Mouse (Mus musculus): Measurements from ENCODE around the gene Kras.

The Kras gene

DNA sequence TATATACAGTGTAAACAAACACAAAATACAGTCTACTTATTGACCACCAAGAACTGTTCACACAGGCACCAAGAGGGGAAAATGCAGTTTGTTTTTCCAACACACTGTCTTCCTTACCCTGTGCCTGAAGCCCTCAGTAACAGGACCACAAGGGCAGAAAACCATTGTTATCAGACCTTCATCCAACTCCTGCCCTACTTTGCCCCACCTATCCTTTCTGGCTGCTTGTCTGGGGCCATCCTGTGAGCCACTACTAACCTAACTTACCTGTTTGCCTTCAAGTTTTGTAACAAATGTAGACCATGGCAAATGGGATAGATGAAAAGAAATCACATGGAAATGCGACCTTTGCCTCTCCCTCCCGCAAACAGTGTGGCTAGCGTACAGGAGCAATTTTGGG, 2.2 kb downstream of the Kras start:
- DNase-seq: no peak

DNA sequence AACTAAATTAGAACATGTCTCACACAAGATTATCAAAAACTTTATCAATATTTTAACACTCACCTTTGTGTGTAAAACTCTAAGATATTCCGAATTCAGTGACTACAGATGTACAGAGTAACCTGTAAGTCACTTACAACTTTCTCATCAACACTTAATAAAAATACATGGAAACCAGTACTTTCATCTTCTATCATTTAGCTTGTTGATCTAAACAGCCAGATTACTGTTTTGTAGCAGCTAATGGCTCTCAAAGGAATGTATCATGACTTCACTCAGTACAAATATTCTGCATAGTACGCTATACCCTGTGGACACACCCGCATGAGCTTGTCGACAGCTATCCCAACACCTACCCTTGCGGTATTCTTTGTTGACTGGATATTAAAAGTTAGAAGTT, 3.2 kb downstream of the Kras start:
- DNase-seq: no peak

DNA sequence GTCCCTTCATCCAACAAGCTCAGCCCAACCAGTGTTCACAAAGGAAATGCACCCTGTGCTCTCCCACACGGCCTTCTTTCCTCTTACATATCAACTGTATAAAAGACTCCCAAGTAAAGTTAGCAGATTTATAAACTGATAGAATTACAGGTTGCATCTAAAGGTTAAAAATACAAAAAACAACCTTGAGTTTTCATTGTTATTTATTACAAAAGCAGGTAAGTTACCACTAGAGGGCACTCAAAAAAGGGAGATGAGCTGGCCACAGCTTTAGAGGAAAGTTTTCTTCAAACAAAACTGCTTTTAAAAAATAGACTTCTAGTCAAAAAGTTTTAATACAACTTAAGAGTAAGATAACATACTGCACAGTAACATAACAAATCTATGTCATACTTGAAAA, 7.5 kb downstream of the Kras start:
- no peak for DNase-seq

DNA sequence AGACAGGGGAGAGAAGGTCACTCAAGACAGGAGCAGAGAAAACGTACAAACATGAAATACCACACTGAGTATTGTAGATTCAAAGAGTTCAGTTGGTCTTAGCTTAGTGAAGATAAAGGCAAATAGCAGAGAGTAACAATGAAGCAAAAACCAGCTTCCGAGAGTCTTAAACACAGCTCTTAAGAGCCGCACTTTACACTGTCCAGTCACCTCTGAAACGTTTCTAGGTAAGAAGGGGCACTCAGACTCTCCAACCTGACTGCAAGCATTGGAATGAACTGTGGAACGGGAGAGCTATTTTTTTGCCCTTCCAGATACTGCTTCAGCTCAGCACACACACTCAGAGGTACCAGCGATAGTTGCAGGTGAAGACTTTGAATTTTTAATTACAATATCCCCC, 9.8 kb downstream of the Kras start:
- DNase-seq: no peak

DNA sequence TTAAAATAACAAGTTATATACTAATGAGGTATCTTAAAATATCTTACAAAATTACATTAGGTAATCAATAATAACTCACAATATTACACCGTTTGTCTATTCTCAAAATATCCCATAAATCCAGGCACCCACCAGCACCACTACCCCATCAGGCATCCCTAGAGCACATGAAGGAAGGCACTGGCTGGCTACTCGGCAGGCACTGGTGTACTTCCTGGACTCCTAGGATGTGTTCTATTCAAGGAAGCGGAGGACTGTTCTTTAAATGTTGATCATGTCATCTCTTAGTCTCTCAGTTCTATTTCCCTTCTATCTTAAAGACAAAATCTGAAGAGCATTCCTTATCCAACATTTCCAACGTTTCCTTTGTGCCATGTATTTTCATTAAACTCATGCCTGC, 12.9 kb downstream of the Kras start:
- no peak for DNase-seq

DNA sequence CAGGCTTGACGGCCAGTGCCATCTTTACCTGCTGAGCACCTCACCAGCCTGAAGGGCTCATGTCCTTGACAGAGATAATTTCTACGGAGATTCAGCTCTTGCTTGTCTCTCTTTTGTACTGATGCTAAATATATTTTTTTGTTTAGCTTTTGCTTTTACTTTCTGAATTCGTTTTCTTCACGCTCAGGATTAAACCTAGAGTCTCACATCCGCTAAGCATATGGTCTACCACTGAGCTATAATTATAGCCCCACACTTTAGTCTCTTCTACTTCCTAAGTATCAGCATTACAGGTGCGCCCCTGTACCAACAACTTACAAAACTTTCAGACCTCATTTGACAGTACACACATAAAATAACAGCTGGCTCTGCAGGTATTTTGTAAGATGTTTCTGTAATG, 14.7 kb downstream of the Kras start:
- DNase-seq: no peak

DNA sequence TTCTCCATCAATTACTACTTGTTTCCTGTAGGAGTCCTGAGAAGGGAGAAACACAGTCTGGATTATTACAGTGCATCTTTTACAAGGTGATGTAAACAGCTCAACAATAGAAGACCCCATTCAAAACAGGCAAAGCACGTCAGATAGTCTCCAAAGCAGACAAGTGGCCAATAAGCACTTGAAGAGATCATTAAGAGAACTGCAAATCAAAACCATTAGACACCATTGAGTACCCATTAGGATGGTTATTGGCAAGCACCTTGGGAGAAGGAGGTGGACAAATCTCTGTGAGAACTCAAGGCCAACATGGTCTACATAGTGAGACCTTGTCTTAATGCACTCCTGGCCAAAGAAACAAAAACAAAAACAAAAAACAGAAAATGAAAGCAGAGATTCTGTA, 15.6 kb downstream of the Kras start:
- DNase-seq: no peak

- no peak for DNase-seq
Measured at GRCm38 (mm10) chr6:145226296-145226695, 23.7 kb downstream of the Kras start.

DNA sequence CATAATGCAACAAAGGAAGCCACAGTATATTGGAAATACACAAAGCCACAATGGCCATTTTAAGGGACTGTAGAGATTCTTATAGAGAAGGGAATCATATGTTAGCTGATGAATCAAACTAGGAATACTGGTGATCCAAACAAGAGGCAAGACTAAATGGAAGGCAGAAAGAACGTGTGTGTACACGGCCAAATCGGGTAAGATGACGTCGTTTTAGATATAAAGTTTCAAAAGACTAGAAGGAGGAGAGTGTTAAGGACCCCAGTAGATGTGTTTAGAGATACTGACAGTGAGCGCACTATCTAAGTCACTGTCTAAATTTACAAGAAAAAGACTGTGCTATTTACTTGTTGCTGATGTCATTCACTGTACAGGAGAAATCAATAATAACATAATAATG, 25.8 kb downstream of the Kras start:
- no peak for DNase-seq

GRCm38 (mm10) chr6:145215826-145216225, 34.2 kb downstream of the Kras start:
- DNase-seq: no peak

- no peak for DNase-seq
Measured at GRCm38 (mm10) chr6:145213916-145214315, 36.1 kb downstream of the Kras start.

- DNase-seq: no peak
Measured at GRCm38 (mm10) chr6:145211376-145212305, 38.4 kb downstream of the Kras start.

DNA sequence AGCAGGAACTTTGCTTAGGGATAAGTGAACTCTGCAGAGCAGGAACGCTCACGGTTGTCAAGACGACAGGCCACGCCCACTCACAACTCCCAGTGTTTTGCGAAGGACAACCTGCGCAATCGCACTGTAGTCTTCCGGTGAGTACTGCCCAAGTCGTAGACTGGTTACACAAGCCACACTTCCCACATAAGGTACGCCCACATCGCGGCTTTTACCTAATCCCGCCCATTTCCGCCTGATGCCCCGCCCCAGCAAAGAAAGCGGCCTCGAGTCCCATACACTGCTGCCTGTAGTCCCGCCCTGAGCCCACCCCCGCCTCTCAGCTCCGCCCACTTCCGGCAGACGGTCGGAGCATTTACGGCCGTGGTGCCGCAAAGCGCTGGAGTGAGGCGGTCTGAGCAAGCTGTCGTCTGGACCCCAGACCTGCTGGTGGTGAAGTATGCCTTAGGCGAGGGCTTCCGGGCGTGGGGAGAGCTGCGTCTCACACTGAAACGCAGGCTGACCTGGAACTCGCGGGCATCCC, 39.2 kb downstream of the Kras start, which contains the start of the genes Casc1 and Etfrf1:
TSS of gene Casc1 (minus strand) at position 190 of the 523 bp plus-strand sequence.
TSS of gene Etfrf1 (plus strand) at position 319 of the 523 bp plus-strand sequence.
- peak; percentile 98 to 99 for DNase-seq

DNA sequence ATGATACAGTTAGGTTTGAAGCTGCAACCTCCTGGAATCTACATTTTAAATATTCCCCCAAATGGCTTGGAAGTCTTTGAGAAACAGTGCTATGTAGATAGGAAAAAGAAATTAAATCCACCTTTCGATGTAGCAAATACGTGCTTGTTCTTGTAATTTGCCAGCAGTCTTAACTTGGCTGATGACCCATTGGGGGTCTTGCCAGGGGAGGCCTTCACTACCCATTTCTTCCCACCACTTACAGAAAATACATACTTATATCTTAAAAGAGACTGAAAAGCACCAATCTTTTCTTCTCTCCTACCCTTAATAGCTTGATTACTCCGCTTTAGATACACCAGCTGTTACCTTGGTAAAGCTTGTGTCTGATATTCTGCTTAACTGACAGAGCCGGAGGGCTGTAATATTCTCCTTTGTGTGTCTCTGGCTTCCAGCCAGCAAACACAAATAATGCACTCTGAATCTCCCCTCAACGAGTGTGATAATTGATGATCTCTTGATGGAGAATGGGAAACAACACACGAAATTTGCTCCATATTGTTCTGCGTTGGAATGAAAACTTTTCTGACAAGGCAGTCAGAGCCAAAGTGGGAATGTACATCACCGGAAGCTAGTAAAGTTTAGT, 39.9 kb downstream of the Kras start:
- DNase-seq: no peak

GRCm38 (mm10) chr6:145205142-145205541, 44.9 kb downstream of the Kras start:
- DNase-seq: no peak

- DNase-seq: no peak
Measured at GRCm38 (mm10) chr6:145204440-145204839, 45.6 kb downstream of the Kras start.

DNA sequence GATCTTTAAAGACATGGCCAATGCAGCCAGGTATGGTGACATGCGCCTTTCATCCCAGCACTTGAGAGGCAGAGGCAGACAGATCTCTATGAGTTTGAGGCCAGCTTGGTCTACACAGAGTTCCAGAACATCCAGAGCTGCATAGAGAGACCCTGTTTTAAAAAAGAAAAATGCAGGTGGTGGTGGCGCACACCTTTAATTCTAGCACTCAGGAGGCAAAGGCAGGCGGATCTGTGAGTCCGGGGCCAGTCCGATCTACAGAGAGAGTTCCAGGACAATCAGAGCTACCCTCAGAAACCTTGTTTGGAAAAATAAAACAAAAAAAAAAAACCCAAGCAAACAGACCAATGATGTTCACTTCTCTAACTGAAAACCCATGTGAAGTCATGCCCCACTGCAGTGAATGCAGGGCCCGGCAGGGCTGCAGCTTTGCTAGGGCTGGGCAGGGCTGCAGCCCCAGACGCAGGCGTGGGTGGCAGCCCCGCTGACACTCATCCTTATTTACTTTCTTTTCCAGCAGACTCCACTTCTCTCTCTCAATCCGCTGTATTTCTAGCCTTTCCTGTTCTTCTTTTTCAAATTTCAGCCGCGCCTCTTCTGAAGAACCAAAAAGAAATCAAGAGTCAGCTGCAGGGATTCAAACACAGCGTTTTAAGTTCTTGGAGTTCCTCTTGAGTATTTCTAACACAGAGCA, 47.5 kb downstream of the Kras start:
- DNase-seq: no peak

- no peak for DNase-seq
Measured at GRCm38 (mm10) chr6:145197949-145198686, 51.9 kb downstream of the Kras start.

DNA sequence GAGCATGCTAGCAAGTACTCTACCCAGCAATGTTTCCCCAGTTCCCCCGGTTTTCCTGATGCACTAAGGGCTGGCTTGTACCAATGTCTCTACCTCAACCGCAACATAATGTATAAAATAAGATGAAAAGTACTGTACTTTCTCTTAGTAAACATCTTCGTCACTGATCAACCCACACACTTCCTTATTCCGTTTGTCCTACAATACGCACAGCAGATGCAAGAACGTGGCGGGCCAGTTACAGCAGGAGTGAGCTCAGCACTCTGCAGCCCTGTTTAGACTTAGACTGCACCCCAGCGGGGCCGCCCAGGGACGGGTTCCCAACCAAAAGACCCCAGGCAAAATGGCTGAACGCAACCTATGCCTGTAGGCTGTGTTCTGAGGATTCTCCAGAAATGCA, 56.6 kb downstream of the Kras start:
- DNase-seq: peak; percentile 55 to 67

GRCm38 (mm10) chr6:145193038-145193437, 57.0 kb downstream of the Kras start:
- no peak for DNase-seq

GRCm38 (mm10) chr6:145187093-145188088, 62.6 kb downstream of the Kras start:
- DNase-seq: peak; percentile 49 to 57

All from thymus, postnatal 36 days (tissue).